Mouse (Mus musculus) liver, embryonic 15.5 days (tissue): ENCODE measurements around the gene Csdc2. TPM values are rescaled to one million over a fixed set of nuclear protein-coding genes. Genes with fewer than 3 reads are reported as not detected.

Experiments used
- ATAC-seq: fragments of 200-750 bp; cut with Nextera tagmentation; 2 replicates; pipeline ENCODE4 v1.8.0; 2017; ENCODE audit warnings: moderate number of reproducible peaks, mild to moderate bottlenecking, moderate library complexity; ENCODE audit not compliant: insufficient read depth
- H3K27ac ChIP-seq: fragments of 300-500 bp; sonication (generic); replicated peaks from 2 replicates; pipeline ENCODE4 v1.5.1; 2015; ENCODE audit warnings: mild to moderate bottlenecking, inconsistent platforms
- H3K27me3 ChIP-seq: fragments of 300-500 bp; sonication (generic); 2 replicates; pipeline ENCODE4 v1.6.1; 2015; ENCODE audit warnings: mild to moderate bottlenecking, inconsistent platforms
- H3K36me3 ChIP-seq: fragments of 300-500 bp; sonication (generic); replicated peaks from 2 replicates; pipeline ENCODE4 v1.6.1; 2015; ENCODE audit warnings: moderate library complexity, mild to moderate bottlenecking, inconsistent platforms
- H3K4me1 ChIP-seq: fragments of 300-500 bp; sonication (generic); replicated peaks from 2 replicates; pipeline ENCODE4 v1.6.1; 2015; ENCODE audit warnings: inconsistent platforms
- H3K4me2 ChIP-seq: fragments of 300-500 bp; sonication (generic); 2 replicates; pipeline ENCODE4 v1.6.1; 2015; ENCODE audit warnings: moderate library complexity, mild to moderate bottlenecking, inconsistent platforms
- H3K4me3 ChIP-seq: fragments of 300-500 bp; sonication (generic); replicated peaks from 2 replicates; pipeline ENCODE4 v1.5.1; 2015; ENCODE audit warnings: mild to moderate bottlenecking, inconsistent platforms
- H3K9ac ChIP-seq: fragments of 300-500 bp; sonication (generic); 2 replicates; pipeline ENCODE4 v1.6.1; 2015; ENCODE audit warnings: moderate library complexity, mild to moderate bottlenecking, inconsistent platforms
- H3K9me3 ChIP-seq: fragments of 300-500 bp; sonication (generic); replicated peaks from 2 replicates; pipeline ENCODE4 v1.6.1; 2016; ENCODE audit warnings: inconsistent platforms
- WGBS: fragments of 180-500 bp; shearing (Covaris S2); methylation state at CpG from one replicate; pipeline ENCODE4 v1.1.7; 2015; ENCODE audit warnings: mixed read lengths; ENCODE audit not compliant: insufficient replicate concordance; 5-methylcytosine and 5-hydroxymethylcytosine counted together
- polyA plus RNA-seq: library from polyadenylated mRNA; unstranded; fragments of >200 nt; fragmentation: Nextera tagmentation; extraction: Ambion mirVana; gene quantifications from 2 replicates; pipeline ENCODE4 v1.2.1, GENCODE M21; 2015

Csdc2 gene
- polyA plus RNA-seq, 1 experiment from 2014 or later, result 0.96 TPM

GRCm38 (mm10) chr15:81925760-81926445, 10.7 kb upstream of the Csdc2 start, which contains the start of gene Polr3h:
Gene Polr3h, minus strand, starts transcription at chr15:81926240.
- no peaks in the 10 kb centered on the region; the same call in 1 of the 2 replicates for H3K27me3 ChIP-seq
- peak within 1 kb of the TSS; percentile 77 for H3K4me3 ChIP-seq
- H3K4me1 ChIP-seq, result peaks cover 53% of the 10 kb centered on the region
- H3K27ac ChIP-seq, result peak within 1 kb of the TSS; percentile 76
- under 1% methylated on average over 54 of the region's 54 CpGs for WGBS
- peak within 1 kb of the TSS; percentile 72 for H3K9ac ChIP-seq
- peak; percentile 88 for ATAC-seq
- H3K36me3 ChIP-seq, result peaks cover 5% of the 10 kb centered on the region; the same call in 1 of the 2 replicates
- H3K9me3 ChIP-seq, result no peaks in the 10 kb centered on the region
- H3K4me2 ChIP-seq, result peak within 1 kb of the TSS; percentile 100

GRCm38 (mm10) chr15:81926446-81926822, 10.1 kb upstream of the Csdc2 start:
- ATAC-seq, result no peak
- Histone ChIP-seq H3K9ac (no peak overlapping the region), H3K36me3 (peaks cover 5% of the 10 kb centered on the region; the same call in 1 of the 2 replicates), H3K4me3 (peak overlapping the region; percentile 4; the same call in 1 of the 2 replicates), H3K4me1 (peaks cover 53% of the 10 kb centered on the region), H3K27me3 (no peaks in the 10 kb centered on the region; the same call in 1 of the 2 replicates), H3K9me3 (no peaks in the 10 kb centered on the region), H3K27ac (no peak overlapping the region), H3K4me2 (peak overlapping the region; percentile 100)
- 35% methylated on average over 9 of the region's 9 CpGs for WGBS

- Histone ChIP-seq H3K4me2 (peak overlapping the region; percentile 26; the same call in 1 of the 2 replicates), H3K36me3 (no peaks in the 10 kb centered on the region; the same call in 1 of the 2 replicates), H3K4me1 (peaks cover 49% of the 10 kb centered on the region), H3K9me3 (no peaks in the 10 kb centered on the region), H3K27me3 (peaks cover 3% of the 10 kb centered on the region; the same call in 1 of the 2 replicates), H3K9ac (no peak overlapping the region), H3K27ac (peak overlapping the region; percentile 66), H3K4me3 (no peak overlapping the region)
- no peak for ATAC-seq
- WGBS, result 42% methylated on average over 4 of the region's 4 CpGs
These were observed 8.8 kb upstream of the Csdc2 start for GRCm38 (mm10) chr15:81927741-81928140.

- peak overlapping the region; percentile 76 for H3K27ac ChIP-seq
- no peaks in the 10 kb centered on the region for H3K9me3 ChIP-seq
- no peak for ATAC-seq
- peaks cover 50% of the 10 kb centered on the region for H3K4me1 ChIP-seq
- H3K4me2 ChIP-seq, result no peak overlapping the region
- H3K9ac ChIP-seq, result no peak overlapping the region
- peaks cover 8% of the 10 kb centered on the region; the same call in 1 of the 2 replicates for H3K27me3 ChIP-seq
- no peak overlapping the region for H3K4me3 ChIP-seq
- WGBS, result 43% methylated on average over 11 of the region's 11 CpGs
- H3K36me3 ChIP-seq, result no peaks in the 10 kb centered on the region; the same call in 1 of the 2 replicates
These were observed 8.3 kb upstream of the Csdc2 start for GRCm38 (mm10) chr15:81928277-81928676.

GRCm38 (mm10) chr15:81932951-81933470, 3.5 kb upstream of the Csdc2 start:
- Histone ChIP-seq H3K36me3 (no peaks in the 10 kb centered on the region), H3K27ac (no peak overlapping the region), H3K9me3 (no peaks in the 10 kb centered on the region), H3K4me2 (no peak overlapping the region), H3K4me1 (peaks cover 18% of the 10 kb centered on the region), H3K27me3 (peaks cover 39% of the 10 kb centered on the region), H3K4me3 (no peak overlapping the region), H3K9ac (no peak overlapping the region)
- no peak for ATAC-seq
- WGBS, result 26% methylated on average over 12 of the region's 12 CpGs

- Histone ChIP-seq H3K27me3 (peaks cover 42% of the 10 kb centered on the region), H3K9me3 (no peaks in the 10 kb centered on the region), H3K9ac (no peak overlapping the region), H3K4me1 (peaks cover 19% of the 10 kb centered on the region), H3K4me3 (no peak overlapping the region), H3K4me2 (no peak overlapping the region), H3K27ac (no peak overlapping the region), H3K36me3 (no peaks in the 10 kb centered on the region)
- no peak for ATAC-seq
- WGBS, result 78% methylated on average over 1 of the region's 1 CpGs
These were observed 2.6 kb upstream of the Csdc2 start for GRCm38 (mm10) chr15:81933986-81934385.

- Histone ChIP-seq H3K36me3 (no peaks in the 10 kb centered on the region), H3K9me3 (no peaks in the 10 kb centered on the region), H3K27me3 (peaks cover 42% of the 10 kb centered on the region), H3K27ac (no peak overlapping the region), H3K4me3 (no peak overlapping the region), H3K4me1 (peaks cover 32% of the 10 kb centered on the region), H3K4me2 (peak overlapping the region; percentile 47), H3K9ac (no peak overlapping the region)
- no peak for ATAC-seq
- WGBS, result 46% methylated on average over 7 of the region's 7 CpGs
These were observed 506 bp upstream of the Csdc2 start for GRCm38 (mm10) chr15:81935869-81936637.

GRCm38 (mm10) chr15:81937098-81937972, 776 bp downstream of the Csdc2 start:
- Histone ChIP-seq H3K9ac (no peak overlapping the region), H3K4me3 (peak overlapping the region; percentile 29), H3K4me1 (peaks cover 32% of the 10 kb centered on the region), H3K36me3 (no peaks in the 10 kb centered on the region), H3K4me2 (peak overlapping the region; percentile 47), H3K27me3 (peaks cover 42% of the 10 kb centered on the region), H3K27ac (no peak overlapping the region), H3K9me3 (no peaks in the 10 kb centered on the region)
- 14% methylated on average over 19 of the region's 19 CpGs for WGBS
- ATAC-seq, result no peak

- H3K4me3 ChIP-seq, result no peak overlapping the region
- peaks cover 36% of the 10 kb centered on the region for H3K27me3 ChIP-seq
- no peaks in the 10 kb centered on the region for H3K36me3 ChIP-seq
- no peak overlapping the region for H3K9ac ChIP-seq
- no peak for ATAC-seq
- WGBS, result 36% methylated on average over 2 of the region's 2 CpGs
- no peaks in the 10 kb centered on the region for H3K9me3 ChIP-seq
- H3K4me1 ChIP-seq, result peaks cover 29% of the 10 kb centered on the region
- H3K4me2 ChIP-seq, result no peak overlapping the region
- H3K27ac ChIP-seq, result no peak overlapping the region
These were observed 1.7 kb downstream of the Csdc2 start for GRCm38 (mm10) chr15:81938246-81938645.

GRCm38 (mm10) chr15:81939157-81939715, 2.7 kb downstream of the Csdc2 start:
- Histone ChIP-seq H3K4me1 (peaks cover 27% of the 10 kb centered on the region), H3K9ac (no peak overlapping the region), H3K4me3 (no peak overlapping the region), H3K27me3 (peaks cover 38% of the 10 kb centered on the region), H3K4me2 (no peak overlapping the region), H3K9me3 (no peaks in the 10 kb centered on the region), H3K27ac (no peak overlapping the region), H3K36me3 (no peaks in the 10 kb centered on the region)
- no peak for ATAC-seq
- WGBS, result 73% methylated on average over 10 of the region's 10 CpGs
